Mouse (Mus musculus): ENCODE measurements at regions not wholly inside any gene's neighbourhood (a gene's known extent, or its start where the extent isn't known, plus 50 kb on each side); places are given as distances from the start of the nearest gene placed in this dataset.
"Not testable (repeated sequence)": the region's sequence is repeated elsewhere in the genome, so short reads cannot be mapped to it uniquely, and the experiment has no call there.

DNA sequence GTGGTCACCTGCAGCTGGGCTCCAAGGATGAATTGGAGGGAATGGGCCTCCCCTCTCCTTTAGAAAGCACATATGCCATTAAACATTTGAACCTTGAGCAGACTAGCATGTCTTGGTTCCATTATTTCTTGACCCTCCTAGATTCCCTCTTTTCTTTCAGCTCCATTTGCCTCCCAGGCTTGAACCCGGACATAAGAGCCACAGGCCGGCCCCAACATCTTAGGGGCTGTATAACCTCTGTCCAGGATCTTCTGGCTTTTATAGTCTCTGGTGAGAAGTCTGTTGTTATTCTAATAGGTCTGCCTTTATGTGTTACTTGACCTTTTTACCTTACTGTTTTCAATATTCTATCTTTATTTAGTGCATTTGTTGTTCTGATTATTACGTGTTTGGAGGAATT is 203.3 kb upstream of the Cntn5 start:
- not testable (repeated sequence) for H3K27me3 ChIP-seq (replicated peaks; ENCODE audit: control insufficient read depth, insufficient read depth, low read length); H3K27ac ChIP-seq (ENCODE audit: low read depth, low read length); DNase-seq (ENCODE audit: low spot score); H3K9me3 ChIP-seq (ENCODE audit: control insufficient read depth, low read length); H3K9ac ChIP-seq (ENCODE audit: low read depth, low read length); H3K4me3 ChIP-seq (ENCODE audit: low read depth, low read length); H3K4me2 ChIP-seq; ATAC-seq (replicated peaks; ENCODE audit: low FRiP score); H3K36me3 ChIP-seq (ENCODE audit: control insufficient read depth, insufficient read depth, low read length); H3K4me1 ChIP-seq (replicated peaks; ENCODE audit: control insufficient read depth, insufficient read depth, low read length)
- WGBS = 84% methylated on average over 3 of the region's 3 CpGs

- DNase-seq (ENCODE audit: low spot score); H3K36me3 ChIP-seq (ENCODE audit: control insufficient read depth, insufficient read depth, low read length); ATAC-seq (replicated peaks; ENCODE audit: low FRiP score); H3K4me3 ChIP-seq (ENCODE audit: low read depth, low read length); H3K27ac ChIP-seq (ENCODE audit: low read depth, low read length); H3K9me3 ChIP-seq (ENCODE audit: control insufficient read depth, low read length); H3K4me2 ChIP-seq; H3K27me3 ChIP-seq (replicated peaks; ENCODE audit: control insufficient read depth, insufficient read depth, low read length); H3K4me1 ChIP-seq (replicated peaks; ENCODE audit: control insufficient read depth, insufficient read depth, low read length); H3K9ac ChIP-seq (ENCODE audit: low read depth, low read length): not testable (repeated sequence)
- 81% methylated on average over 1 of the region's 1 CpGs for WGBS
Measured at GRCm38 (mm10) chr9:11107212-11107611, 202.6 kb upstream of the Cntn5 start.

- Histone ChIP-seq H3K4me1 (replicated peaks; ENCODE audit: control insufficient read depth, insufficient read depth, low read length) (no peaks in the 10 kb centered on the region), H3K36me3 (ENCODE audit: control insufficient read depth, insufficient read depth, low read length) (no peaks in the 10 kb centered on the region), H3K4me2 (no peak overlapping the region), H3K9ac (ENCODE audit: low read depth, low read length) (no peak overlapping the region), H3K27ac (ENCODE audit: low read depth, low read length) (no peak overlapping the region), H3K4me3 (ENCODE audit: low read depth, low read length) (no peak overlapping the region), H3K27me3 (replicated peaks; ENCODE audit: control insufficient read depth, insufficient read depth, low read length) (no peaks in the 10 kb centered on the region), H3K9me3 (ENCODE audit: control insufficient read depth, low read length) (peaks cover 3% of the 10 kb centered on the region; the same call in 1 of the 2 replicates)
- ATAC-seq (replicated peaks; ENCODE audit: low FRiP score) (no peak), DNase-seq (ENCODE audit: low spot score) (no peak)
- WGBS = 85% methylated on average over 2 of the region's 2 CpGs
Measured at GRCm38 (mm10) chr9:11106268-11106667, 201.7 kb upstream of the Cntn5 start.

DNA sequence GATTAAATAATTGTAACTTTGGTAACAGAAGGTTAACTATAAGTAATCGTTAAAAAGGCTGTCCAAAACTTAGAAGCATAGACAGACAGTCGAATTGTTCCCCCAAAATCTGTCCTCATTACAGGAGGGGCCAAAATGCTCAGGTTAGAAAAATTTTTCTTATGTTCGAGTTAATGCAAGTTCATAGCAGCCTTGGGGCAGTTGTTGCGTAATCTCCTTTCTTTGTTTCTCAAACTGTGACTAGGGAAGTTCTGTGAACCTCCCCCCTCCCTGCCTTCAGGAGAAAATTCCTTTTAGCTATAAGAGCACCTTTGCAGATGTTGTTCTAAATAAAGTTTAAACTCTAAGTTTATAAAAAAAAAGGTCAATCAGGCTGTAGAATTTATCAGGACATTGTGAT is 198.9 kb upstream of the Cntn5 start:
- Histone ChIP-seq H3K27me3 (replicated peaks; ENCODE audit: control insufficient read depth, insufficient read depth, low read length) (no peaks in the 10 kb centered on the region), H3K27ac (ENCODE audit: low read depth, low read length) (no peak overlapping the region), H3K4me3 (ENCODE audit: low read depth, low read length) (no peak overlapping the region), H3K36me3 (ENCODE audit: control insufficient read depth, insufficient read depth, low read length) (no peaks in the 10 kb centered on the region), H3K9ac (ENCODE audit: low read depth, low read length) (no peak overlapping the region), H3K4me2 (no peak overlapping the region), H3K9me3 (ENCODE audit: control insufficient read depth, low read length) (peaks cover 3% of the 10 kb centered on the region; the same call in 1 of the 2 replicates), H3K4me1 (replicated peaks; ENCODE audit: control insufficient read depth, insufficient read depth, low read length) (no peaks in the 10 kb centered on the region)
- 69% methylated on average over 4 of the region's 4 CpGs for WGBS
- ATAC-seq (replicated peaks; ENCODE audit: low FRiP score) (no peak), DNase-seq (ENCODE audit: low spot score) (no peak)

- Histone ChIP-seq H3K4me1 (replicated peaks; ENCODE audit: control insufficient read depth, insufficient read depth, low read length) (no peaks in the 10 kb centered on the region), H3K36me3 (ENCODE audit: control insufficient read depth, insufficient read depth, low read length) (no peaks in the 10 kb centered on the region), H3K4me2 (no peak overlapping the region), H3K27ac (ENCODE audit: low read depth, low read length) (no peak overlapping the region), H3K9ac (ENCODE audit: low read depth, low read length) (no peak overlapping the region), H3K4me3 (ENCODE audit: low read depth, low read length) (no peak overlapping the region), H3K27me3 (replicated peaks; ENCODE audit: control insufficient read depth, insufficient read depth, low read length) (no peaks in the 10 kb centered on the region), H3K9me3 (ENCODE audit: control insufficient read depth, low read length) (no peaks in the 10 kb centered on the region)
- 79% methylated on average over 1 of the region's 1 CpGs for WGBS
- ATAC-seq (replicated peaks; ENCODE audit: low FRiP score) (no peak), DNase-seq (ENCODE audit: low spot score) (no peak)
Measured at GRCm38 (mm10) chr9:11092874-11093273, 188.3 kb upstream of the Cntn5 start.

DNA sequence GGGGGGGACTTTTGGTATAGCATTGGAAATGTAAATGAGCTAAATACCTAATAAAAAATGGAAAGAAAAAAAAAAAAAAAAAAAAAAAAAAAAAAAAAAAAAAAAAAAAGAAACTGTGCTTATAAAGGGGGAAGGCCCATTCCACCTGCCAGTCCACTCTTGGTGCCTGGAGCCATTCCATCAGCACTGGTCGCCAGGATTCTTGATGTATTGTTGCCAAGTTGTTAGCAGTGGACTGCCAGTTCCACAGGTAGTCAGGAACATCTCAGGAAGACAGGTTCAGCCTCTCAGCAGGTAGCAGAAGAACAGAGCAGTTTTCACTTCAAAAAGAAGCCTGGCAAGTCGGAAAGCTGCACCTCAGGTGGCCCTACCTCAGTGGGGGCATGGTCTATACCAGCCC is 162.6 kb upstream of the Cntn5 start:
- H3K36me3 ChIP-seq (ENCODE audit: control insufficient read depth, insufficient read depth, low read length); H3K4me3 ChIP-seq (ENCODE audit: low read depth, low read length); H3K9me3 ChIP-seq (ENCODE audit: control insufficient read depth, low read length); ATAC-seq (replicated peaks; ENCODE audit: low FRiP score); DNase-seq (ENCODE audit: low spot score); H3K27me3 ChIP-seq (replicated peaks; ENCODE audit: control insufficient read depth, insufficient read depth, low read length); H3K4me1 ChIP-seq (replicated peaks; ENCODE audit: control insufficient read depth, insufficient read depth, low read length); H3K4me2 ChIP-seq; H3K27ac ChIP-seq (ENCODE audit: low read depth, low read length); H3K9ac ChIP-seq (ENCODE audit: low read depth, low read length): not testable (repeated sequence)
- WGBS = 56% methylated on average over 2 of the region's 2 CpGs

DNA sequence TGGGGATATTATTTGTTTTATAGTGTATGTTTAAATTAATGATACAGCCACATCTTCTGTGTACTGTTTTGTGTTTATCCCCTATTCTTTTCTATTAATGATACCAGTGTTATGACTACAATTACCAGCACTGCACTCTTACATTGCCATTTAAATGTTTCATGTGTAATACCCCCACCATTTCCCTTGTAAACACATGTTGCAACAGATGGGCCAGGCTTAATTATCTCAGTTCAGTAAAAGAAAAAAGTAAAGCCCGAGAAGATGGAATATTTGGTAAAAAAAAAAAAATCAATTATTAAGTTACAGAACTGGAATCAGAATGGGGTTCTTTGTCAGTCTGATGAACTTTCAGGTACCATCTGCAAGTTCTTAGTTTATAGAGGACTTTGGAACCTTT is 158.3 kb upstream of the Cntn5 start:
- H3K4me1 ChIP-seq (replicated peaks; ENCODE audit: control insufficient read depth, insufficient read depth, low read length) = no peaks in the 10 kb centered on the region
- WGBS = 75% methylated on average over 1 of the region's 1 CpGs
- no peak overlapping the region for H3K4me2 ChIP-seq
- no peak for ATAC-seq (replicated peaks; ENCODE audit: low FRiP score)
- no peak for DNase-seq (ENCODE audit: low spot score)
- no peak overlapping the region for H3K9ac ChIP-seq (ENCODE audit: low read depth, low read length)
- no peaks in the 10 kb centered on the region for H3K27me3 ChIP-seq (replicated peaks; ENCODE audit: control insufficient read depth, insufficient read depth, low read length)
- no peak overlapping the region for H3K27ac ChIP-seq (ENCODE audit: low read depth, low read length)
- H3K9me3 ChIP-seq (ENCODE audit: control insufficient read depth, low read length) = no peaks in the 10 kb centered on the region
- no peaks in the 10 kb centered on the region for H3K36me3 ChIP-seq (ENCODE audit: control insufficient read depth, insufficient read depth, low read length)
- H3K4me3 ChIP-seq (ENCODE audit: low read depth, low read length) = no peak overlapping the region
